Mouse (Mus musculus): ENCODE measurements around the gene Auh.

The Auh gene

DNA sequence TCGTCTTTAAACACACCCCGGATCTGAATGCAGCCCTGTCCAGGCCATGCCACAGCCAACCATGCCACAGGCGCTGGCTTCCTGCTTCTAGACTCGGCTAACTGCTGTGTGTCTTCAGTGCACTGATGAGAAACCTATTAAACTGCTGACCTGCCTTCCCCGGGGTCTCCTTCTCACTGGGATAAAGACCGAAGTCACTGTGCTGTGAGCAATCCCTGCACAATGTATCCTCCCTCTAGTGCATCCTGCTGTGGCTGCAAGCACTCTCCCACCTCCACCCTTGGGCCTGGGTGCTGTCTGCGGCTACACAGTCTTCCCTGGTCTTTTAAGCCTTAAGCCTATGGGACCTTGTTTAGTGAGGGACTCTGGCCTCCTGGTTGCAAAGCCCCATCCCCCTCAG, 50.7 kb downstream of the Auh start:
- no peak for DNase-seq (ENCODE audit: low spot score in 2 of 2)

DNA sequence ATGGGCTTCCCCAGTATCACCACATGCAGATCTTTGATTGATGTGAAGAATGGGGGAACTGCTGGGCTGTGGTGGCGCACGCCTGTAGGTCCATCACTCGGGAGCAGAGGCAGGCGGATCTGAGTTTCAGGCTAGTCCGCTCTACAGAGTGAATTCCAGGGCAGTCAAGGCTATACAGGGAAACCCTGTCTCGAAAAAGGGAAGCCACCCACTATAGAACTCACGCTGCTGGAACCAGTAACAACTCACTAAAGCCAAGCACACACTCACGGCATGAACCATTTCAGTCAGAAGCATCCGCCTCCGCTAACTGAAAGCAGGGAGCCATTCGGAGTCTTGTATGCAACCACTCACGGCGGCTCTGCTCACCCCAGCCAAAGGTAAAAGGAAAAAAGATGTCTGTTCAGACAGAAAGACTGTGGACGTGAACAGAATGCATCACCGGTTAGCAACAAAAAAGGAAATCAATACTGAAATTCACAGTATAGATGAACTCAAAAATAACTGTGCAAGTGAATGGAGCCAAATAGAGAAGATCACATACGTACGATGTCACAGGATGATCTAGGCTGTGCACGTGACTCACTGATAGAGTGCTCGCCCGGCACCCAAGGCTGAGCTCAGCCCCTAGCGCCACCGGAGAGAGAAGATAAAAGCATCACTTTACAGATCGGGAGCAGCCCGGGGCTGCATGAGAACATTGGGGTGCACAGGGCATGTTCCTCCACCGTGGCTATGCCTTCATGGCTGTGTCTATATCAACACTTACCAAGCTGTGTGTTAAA, 53.7 kb downstream of the Auh start:
- no peak for DNase-seq (ENCODE audit: low spot score in 2 of 2)

DNA sequence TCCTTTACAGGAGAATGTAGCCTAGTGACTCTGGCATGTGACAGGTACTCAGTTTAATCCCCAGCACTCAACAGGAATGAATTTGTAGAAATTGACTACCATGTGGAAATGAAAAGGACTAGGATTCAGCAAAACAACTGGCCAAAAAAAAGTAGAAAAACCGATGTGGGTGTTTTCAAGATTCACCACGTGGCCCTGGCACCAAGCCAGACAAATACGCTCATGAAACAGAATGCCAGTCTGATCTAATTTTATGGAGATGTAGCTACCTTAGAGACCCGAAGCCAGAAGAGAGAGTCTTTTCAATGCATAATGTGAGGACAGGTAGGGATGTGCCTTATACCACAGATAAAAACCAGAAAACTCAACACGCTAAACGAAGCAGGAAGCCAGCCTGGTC, 54.4 kb downstream of the Auh start:
- no peak for DNase-seq (ENCODE audit: low spot score in 2 of 2)

DNA sequence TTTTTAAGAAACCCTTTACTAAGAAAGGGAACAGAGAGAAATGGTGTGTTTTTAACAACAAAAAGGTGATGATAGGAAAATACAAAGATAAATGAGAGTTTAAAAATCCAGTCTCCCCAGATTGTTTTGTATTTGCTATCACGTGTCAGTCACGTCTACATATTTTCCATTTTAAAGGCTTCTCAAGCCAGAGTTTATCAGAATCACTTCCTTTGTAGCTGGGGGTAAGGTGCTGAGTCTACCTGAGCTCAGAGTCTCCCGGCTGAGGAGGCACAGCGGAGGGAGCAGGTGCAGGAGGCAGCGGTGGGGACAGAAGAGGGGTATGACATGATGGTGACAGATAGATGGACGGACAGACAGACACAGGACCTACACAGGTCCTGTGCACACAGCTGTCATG, 55.1 kb downstream of the Auh start:
- no peak for DNase-seq (ENCODE audit: low spot score in 2 of 2)

DNA sequence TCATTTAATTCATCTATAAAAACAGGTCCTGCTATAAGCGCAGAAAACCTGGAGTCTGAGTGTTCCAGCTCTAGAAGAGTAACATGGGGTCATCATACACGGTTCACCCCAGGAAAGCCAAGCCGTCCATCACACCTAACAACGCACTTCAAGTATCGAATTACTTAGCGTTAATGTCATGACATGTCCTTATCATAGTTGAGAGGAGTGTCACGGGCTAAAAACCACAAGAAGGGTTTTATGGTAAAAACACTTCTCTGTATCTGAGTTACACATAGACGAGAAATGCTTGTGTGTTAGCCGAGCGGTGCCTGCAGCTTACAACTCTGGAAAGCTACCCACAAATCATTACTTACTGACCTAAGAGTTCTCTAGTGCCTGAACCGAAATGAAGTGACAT, 55.6 kb downstream of the Auh start:
- DNase-seq (ENCODE audit: low spot score in 2 of 2) = no peak

DNA sequence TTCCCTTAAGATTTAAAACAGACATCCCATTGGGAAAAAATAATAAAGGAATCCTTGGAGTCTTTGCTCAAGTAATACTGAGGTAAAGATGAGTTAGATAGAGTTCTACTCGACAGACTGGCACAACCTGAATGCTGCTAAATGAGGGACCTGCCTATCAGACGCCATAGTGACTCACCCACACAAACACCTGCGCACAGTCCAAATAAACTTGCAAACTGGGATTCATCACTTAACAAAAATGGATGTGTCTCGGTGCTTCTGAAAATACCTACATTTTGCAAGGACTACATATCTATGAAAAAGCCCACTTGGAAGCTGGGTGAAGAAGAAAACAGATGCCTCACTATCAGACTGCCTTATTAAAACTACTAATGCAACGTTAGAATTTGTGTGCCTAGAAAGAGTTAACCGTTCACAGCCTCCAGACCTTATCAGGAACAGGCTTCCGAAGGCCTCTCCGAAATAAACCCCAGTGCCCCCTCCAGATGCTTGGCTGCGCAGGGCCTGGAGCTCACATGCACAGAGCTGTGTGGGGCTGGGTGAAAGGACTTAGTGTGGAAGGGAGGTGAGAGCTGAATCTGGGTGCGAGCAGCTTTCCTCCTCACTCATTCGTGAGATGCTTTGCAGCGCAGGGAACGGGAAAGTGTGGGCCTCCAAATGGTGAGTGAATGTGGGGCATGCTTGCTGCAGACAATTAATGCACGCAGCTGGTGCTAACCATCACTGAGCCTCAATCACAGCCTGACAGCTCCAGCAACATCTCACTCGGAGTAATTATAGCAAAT, 63.3 kb downstream of the Auh start:
- DNase-seq (ENCODE audit: low spot score in 2 of 2) = no peak

DNA sequence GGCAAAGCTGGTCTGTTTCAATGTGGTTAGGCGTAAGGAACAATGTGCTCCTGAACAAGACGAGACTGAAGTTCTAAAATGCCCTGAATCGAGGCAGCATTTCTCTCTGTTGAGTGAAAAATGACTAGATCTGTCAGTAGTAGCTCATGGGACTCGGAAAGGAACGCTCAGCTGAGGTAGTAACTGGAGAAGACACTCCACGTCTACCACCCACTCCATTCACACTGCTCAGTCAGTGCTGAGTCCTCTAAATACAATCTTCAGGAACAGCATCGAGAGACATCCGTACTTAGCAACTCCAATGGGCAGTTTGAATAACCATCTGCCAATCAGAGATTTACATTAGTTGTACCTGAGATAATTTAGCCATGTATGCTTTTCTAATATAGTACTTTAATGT, 66.0 kb downstream of the Auh start:
- DNase-seq (ENCODE audit: low spot score in 2 of 2) = no peak

DNA sequence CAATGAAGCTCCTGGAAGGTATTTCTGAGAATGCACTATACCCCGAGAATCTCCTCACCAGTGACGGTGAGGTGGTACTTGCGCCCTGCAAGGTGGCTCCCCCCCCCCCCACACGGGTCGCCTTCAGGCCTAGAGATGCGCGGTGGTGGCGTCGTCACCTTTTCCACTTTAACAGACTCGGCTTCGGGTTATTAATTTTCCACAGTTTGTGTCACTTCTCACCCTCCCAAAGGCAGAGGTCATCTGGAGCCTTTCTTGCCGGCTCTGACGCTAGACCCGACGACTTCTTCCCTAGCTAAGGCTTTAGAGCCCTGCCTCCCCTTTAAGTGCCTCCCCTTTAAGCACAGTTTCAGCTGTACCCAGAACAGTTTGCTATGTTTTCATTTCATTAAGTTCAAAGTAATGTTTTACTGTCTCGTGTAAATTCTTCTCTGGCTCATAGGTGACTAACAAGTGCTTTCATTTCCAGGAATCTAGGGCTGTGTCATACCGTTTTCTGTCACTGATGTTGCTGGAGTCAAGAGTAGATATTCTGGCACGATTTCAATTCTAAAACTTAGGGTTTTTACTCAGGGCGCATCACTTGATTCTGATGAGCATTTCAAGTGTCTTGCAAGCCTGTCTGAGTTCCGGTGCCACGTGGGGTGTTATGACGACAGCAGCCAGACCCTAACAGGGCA, 69.3 kb downstream of the Auh start:
- DNase-seq (ENCODE audit: low spot score in 2 of 2) = no peak

DNA sequence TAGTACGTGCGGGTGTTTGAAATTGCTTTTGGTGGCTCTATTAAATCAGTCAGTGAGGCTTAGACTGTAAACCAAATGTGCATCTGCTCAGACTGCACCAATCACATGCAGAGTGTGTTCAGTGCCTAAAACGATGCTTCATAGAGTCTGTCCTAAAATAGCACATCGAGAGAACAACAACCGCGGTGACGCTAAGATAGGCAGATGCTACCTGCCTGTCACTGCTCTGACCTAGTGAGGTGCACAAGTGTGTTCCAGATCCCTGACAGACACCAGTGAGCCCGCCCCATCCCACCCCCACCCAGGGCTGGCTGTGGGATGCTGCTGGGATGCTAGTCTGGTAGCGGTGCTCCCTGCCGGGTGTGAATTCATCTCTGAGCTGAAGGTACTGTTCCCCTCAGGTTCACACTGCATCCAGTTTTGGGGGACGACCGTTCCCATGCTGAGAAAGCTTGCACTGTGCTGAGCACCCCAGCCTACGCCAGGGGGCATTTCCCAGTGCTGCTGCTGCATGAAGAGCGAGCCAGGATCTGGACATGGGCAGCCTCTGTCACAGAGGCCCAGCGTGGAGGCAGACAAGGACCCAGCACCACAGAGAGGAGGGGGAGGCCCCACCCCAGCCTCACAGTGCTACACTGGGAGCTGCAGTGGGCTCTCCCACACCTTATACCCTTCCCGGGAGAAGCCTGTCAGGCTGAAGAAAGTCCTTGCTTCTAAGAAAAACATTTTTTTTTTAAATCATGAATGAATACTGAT, 70.2 kb downstream of the Auh start:
- DNase-seq (ENCODE audit: low spot score in 2 of 2) = no peak

DNA sequence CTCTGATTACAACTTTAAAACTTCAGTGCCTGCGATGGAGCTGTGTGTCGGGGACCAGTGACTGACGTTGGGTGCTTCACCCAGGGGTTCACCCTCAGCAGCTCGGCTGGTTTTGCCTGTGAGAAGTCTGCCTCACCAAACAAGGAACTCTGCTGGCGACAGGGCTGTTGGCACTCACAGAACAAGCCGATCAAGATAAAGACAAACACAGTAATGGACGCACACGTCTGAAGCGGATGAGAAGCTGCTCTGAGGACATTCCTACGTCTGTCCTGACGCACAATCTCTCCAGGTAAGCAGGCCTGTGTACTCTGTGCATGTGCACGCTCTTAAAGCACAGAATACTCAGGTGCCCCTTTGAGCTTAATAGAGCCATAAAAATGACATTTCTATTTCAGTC, 71.1 kb downstream of the Auh start:
- DNase-seq (ENCODE audit: low spot score in 2 of 2) = no peak

DNA sequence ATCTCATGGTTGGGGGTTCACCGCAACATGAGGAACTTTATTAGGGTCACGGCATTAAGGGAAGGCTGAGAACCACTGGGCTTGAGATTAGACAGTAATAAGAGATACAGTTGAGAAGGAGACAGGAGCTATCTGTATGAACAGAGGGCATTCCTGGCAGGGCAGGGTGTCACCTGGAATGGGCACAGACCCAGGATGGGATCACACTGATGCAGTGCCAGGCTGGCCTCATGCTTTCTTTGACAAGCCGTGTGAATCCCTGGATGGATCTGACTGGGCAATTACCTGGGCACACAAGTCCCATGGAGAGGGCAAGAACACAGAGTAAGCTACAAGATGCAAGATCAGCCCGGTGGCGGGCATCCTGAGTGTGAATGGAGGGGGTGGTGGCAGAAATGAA, 71.7 kb downstream of the Auh start:
- DNase-seq (ENCODE audit: low spot score in 2 of 2) = no peak

DNA sequence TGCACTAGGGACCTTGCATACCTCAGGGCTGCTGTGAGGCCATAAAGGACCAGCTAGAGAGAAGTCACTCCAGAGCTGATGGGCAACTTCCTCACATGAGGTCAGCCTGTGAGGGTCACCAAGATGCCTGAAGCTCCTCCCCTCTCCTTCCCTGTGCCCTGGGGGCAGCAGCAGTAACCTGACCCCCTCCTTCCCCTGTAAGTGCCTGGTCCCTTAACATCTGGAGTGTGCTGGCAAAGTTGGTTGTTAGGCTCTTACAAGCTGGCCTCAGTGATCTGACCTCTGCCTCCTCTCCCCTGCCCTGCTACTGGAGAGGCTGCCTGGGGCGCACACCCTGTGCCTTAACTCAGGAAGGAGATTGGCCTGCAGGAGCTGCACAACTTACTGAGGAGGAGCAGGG, 75.9 kb downstream of the Auh start:
- DNase-seq (ENCODE audit: low spot score in 2 of 2) = no peak

DNA sequence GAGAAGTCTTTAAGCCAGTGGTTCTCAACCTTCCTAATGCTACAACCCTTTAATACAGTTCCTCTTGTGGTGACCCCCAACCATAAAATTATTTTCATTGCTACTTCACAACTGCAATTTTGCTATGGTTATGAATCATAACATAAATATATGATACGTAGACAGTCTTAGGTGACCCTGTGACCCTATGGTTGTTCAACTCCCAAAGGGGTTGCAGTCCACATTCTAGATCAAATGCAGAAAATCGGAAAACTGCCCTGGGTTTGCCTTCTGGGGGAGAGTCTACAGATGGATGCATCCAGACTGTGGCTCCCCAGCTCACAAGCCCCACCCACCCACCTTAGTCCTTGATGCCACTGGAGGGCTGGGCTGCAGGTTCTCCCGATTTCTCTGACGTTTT, 77.6 kb downstream of the Auh start:
- DNase-seq (ENCODE audit: low spot score in 2 of 2) = no peak

DNA sequence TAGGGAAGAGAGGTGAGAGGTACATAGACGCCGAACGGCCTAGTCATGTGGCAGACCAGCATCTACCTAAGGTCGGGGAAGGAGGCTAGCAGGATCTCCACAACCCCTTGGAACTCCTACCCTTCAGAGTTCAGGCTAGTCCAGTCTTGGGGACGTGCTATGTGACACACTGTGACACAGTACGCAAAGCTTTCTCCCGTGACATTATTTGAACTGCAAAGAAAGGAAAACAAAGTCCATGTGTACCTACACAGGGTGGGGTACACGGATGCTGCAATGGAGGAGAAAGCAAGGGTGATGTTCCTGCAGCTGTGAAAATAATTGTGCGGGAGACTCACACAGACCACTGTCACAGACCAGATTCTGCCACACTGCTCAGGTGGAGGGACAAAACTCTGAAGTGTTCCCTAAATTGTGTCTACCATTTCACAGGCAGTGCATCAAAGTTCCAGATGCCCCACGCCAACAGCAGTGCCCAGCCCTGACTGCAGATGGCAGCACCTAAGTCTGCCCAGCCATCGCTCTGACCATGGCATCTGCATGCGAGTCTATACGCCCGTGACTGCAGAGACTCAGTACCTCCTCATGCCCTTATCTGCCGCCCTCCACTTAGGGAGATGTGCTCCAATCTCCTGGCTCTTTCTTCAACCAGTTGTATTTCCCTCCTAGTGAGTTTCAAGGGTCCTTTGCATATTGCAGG, 79.3 kb downstream of the Auh start:
- no peak for DNase-seq (ENCODE audit: low spot score in 2 of 2)

DNA sequence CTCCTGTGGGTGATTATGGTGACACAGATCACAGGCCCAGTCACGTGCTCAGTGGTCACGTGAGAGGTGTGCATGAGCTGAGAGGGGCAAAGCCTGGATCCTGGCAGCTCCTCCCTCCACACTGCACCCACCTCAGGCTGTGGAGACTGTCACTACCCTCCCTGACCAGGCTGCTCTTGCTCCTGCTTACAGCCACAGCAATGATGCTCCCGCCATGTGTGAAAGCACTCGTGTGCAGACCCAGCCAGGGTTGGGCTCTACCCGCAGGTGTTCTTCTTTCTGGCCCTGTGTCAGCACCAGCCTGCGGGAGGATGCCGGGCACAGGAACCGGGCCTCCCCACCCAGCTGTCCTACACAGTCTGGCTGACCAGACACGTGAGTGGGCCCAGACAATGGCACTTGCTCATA, 80.1 kb downstream of the Auh start:
- no peak for DNase-seq (ENCODE audit: low spot score in 2 of 2)

DNA sequence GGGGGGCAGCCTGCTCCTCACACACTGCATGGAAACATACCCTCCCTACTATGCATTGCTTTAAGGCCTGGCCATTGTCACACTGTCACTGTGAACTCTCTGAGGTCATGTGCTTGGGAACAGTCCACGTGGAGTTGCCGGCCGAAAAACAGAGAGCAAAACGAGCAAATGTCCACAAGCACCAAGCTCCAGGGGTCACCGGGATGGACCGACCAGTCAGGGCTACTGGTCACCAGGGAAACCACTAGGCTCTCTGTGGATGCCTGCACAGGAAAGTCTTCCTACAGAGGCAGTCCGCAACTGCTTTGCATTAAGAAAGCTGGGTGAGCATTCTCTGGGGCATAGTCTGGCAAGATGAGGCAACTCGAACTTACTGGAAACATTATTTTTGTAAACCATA, 82.0 kb downstream of the Auh start:
- no peak for DNase-seq (ENCODE audit: low spot score in 2 of 2)

DNA sequence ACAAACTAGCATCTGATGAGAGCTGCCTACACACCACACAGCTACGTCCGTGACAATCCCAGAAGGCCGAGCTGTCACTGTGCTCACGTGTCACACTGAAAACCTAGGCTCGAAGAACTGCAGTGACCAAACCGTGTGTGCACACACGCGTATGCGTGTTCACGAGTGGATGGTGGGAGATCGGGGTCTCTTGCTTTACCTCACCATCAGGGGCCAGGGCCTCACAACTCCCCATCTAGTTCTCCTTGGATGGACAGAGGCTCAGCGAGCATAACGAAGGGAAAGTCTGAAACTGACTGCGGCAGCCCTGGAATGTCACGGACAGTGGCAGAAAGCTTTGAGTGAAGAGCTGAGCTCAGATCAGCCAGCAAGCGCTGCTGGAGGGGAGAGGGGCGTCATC, 82.4 kb downstream of the Auh start:
- no peak for DNase-seq (ENCODE audit: low spot score in 2 of 2)

DNA sequence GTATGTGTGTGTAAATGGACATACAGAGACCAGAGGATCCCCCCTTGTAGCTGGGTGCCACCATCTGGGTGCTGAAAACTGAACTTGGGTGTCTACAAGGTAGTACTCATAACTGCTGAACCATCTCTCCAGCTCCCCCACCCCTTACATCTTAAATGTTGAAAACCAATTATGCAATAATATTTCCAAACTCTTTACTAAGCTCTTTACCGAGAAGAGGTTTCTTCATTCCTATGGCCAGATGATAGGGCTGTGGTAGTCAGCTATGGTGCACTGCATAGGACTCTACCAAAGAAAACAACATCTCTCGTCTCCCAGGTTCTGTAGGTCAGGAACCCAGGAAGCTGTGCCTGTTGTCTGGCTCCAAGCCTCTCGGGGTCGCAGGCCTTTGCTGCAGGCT, 83.9 kb downstream of the Auh start:
- DNase-seq (ENCODE audit: low spot score in 2 of 2) = no peak

DNA sequence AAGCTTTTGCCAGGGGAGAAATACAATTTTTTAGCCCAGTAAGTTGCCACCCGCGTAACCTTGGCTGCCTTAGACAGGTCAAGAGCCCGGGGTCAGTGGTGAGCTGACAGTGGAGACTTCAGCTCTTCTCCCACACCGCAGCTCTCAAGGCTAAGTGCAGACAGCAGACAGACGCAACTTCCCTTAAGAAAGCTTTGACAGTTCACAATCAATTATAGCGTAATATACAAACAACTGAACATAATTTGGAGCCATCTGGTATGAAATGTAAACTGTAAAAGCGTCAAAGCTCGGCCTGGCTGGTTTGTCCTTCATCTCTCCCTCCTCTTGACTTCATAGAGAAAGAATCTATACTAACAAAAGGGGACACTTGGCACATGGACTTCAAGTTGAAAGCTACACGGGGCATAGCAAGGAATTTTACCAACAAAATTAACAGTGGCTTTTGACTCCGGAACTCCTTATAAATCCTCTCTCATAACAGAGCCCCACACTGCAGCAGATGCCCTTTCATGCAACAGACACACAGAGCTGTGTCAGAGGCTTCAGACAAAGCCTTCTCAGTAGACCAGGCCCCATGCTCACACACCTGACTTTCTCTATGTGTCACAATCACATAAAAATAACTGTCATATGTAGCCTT, 85.8 kb downstream of the Auh start:
- DNase-seq (ENCODE audit: low spot score in 2 of 2) = no peak

DNA sequence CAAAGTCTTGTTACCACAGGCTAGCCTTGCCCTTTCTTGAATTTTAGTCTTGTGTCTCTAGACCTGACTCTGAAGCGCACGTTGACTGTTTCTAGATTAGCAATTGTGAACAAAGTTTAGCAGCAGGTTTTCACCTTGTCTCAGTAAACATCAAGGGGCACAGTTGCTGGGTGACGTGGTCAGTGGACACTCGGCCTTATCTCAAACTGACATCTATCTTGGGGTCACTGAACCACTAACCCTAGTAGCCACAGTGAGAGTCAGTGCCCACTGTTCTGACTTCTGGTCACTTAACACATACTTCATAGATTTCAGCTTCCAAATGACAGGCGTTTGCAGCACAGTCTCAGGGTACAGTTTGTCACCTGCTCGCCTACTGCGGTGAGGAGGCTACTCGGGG, 93.2 kb downstream of the Auh start:
- no peak for DNase-seq (ENCODE audit: low spot score in 2 of 2)

DNA sequence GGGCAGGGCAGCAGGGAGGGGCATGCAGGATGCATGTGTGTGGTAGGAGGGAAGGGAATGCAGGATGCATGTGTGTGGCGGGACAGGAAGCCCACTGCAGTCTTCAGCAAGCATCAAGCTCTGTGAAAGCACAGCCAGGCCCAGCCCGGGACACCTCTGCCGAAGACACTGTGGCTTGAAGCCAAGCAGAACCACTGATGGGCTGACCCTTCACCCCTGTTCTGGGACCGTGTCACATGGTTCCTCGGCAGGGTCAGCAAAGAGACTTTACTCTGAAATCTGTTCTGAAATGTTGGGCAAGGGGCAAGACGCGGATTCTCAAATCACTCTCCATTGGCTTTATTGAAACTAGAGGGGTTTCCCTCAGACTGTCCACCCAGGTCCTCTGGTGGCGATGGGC, 94.9 kb downstream of the Auh start:
- DNase-seq (ENCODE audit: low spot score in 2 of 2) = no peak

Data from frontal cortex, postnatal 25 days (tissue).